Mouse (Mus musculus) limb, embryonic 10.5 days (tissue): ENCODE measurements at regions not wholly inside any gene's neighbourhood (a gene's known extent, or its start where the extent isn't known, plus 50 kb on each side); places are given as distances from the start of the nearest gene placed in this dataset.
"Not testable (repeated sequence)": the region's sequence is repeated elsewhere in the genome, so short reads cannot be mapped to it uniquely, and the experiment has no call there.

Source experiments
- DNase-seq: peaks from one replicate; pipeline ENCODE4 v3.0.0-alpha.2; 2017; ENCODE audit warnings: low spot score
- H3K27ac ChIP-seq: fragments of 300-500 bp; sonication (generic); 2 replicates; pipeline ENCODE4 v1.5.1; 2016; ENCODE audit warnings: mild to moderate bottlenecking
- H3K27me3 ChIP-seq: fragments of 300-500 bp; sonication (generic); 2 replicates; pipeline ENCODE4 v1.6.1; 2016; ENCODE audit warnings: low read depth, mild to moderate bottlenecking; ENCODE audit not compliant: poor library complexity, severe bottlenecking
- H3K36me3 ChIP-seq: fragments of 300-500 bp; sonication (generic); 2 replicates; pipeline ENCODE4 v1.6.1; 2016; ENCODE audit warnings: mild to moderate bottlenecking, moderate library complexity
- H3K4me1 ChIP-seq: fragments of 300-500 bp; sonication (generic); 2 replicates; pipeline ENCODE4 v1.6.1; 2016
- H3K4me3 ChIP-seq: fragments of 300-500 bp; sonication (generic); 2 replicates; pipeline ENCODE4 v1.5.1; 2016; ENCODE audit warnings: mild to moderate bottlenecking, moderate library complexity
- H3K9me3 ChIP-seq: fragments of 300-500 bp; sonication (generic); replicated peaks from 2 replicates; pipeline ENCODE4 v1.6.1; 2016; ENCODE audit warnings: mild to moderate bottlenecking
- WGBS: fragments of 180-500 bp; shearing (Covaris S2); methylation state at CpG from one replicate; pipeline ENCODE4 v1.1.7; 2016; 5-methylcytosine and 5-hydroxymethylcytosine counted together

- WGBS: 100% methylated on average over 1 of the region's 1 CpGs
- no peak for DNase-seq
- no peaks in the 10 kb centered on the region for H3K36me3 ChIP-seq
- no peaks in the 10 kb centered on the region for H3K9me3 ChIP-seq
- H3K4me3 ChIP-seq: no peak overlapping the region
- H3K4me1 ChIP-seq: no peaks in the 10 kb centered on the region
- no peak overlapping the region for H3K27ac ChIP-seq
- H3K27me3 ChIP-seq: no peaks in the 10 kb centered on the region
Observed at GRCm38 (mm10) chr1:7388627-7389026, 2580.9 kb downstream of the Gm37988 start.

DNA sequence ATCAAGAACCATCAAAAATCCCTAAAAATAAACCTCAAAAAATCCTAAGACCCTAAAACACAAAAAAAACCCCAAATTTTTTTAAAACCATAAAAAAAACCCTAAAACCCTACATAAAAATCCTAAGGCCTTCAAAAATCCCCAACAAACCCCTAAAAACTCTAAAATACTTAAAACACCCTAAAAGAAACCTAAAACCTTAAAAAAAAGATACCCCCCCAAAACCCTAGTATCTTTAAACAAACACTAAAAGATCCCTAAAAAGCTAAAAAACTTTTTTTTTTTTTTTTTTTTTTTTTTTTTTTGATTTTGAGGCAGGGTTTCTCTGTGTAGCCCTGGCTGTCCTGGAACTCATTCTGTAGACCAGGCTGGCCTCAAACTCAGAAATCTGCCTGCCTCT lies 2585.8 kb downstream of the Gm37988 start:
- H3K9me3 ChIP-seq: no peaks in the 10 kb centered on the region
- H3K36me3 ChIP-seq: no peaks in the 10 kb centered on the region
- no peaks in the 10 kb centered on the region for H3K27me3 ChIP-seq
- no peak overlapping the region for H3K4me3 ChIP-seq
- H3K4me1 ChIP-seq: no peaks in the 10 kb centered on the region
- no peak overlapping the region for H3K27ac ChIP-seq
- no peak for DNase-seq

GRCm38 (mm10) chr1:7394161-7394560 lies 2586.5 kb downstream of the Gm37988 start:
- 99% methylated on average over 6 of the region's 6 CpGs for WGBS
- Histone ChIP-seq H3K36me3 (no peaks in the 10 kb centered on the region), H3K27ac (no peak overlapping the region), H3K4me1 (no peaks in the 10 kb centered on the region), H3K4me3 (no peak overlapping the region), H3K9me3 (no peaks in the 10 kb centered on the region), H3K27me3 (no peaks in the 10 kb centered on the region)
- no peak for DNase-seq

DNA sequence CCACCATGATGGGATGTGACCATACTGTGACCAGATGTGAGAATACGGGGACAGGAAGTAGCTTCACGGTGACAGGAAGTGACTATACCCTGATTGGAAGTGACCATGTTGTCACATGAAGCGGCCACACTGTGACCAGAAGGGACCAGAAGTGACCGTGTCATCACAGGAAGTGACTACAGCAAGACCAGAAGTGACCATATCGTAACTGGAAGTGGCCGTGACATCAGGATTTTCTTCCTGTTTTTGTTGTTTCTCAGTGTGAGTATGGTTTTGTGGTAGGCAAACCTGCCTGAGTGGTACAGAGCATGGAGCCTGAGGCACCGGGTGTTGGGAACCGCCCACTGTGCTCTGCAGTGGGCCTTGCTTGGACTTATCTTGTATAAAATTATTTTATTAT lies 2587.8 kb downstream of the Gm37988 start:
- Histone ChIP-seq H3K4me3 (no peak overlapping the region), H3K36me3 (no peaks in the 10 kb centered on the region), H3K9me3 (no peaks in the 10 kb centered on the region), H3K27me3 (no peaks in the 10 kb centered on the region), H3K27ac (no peak overlapping the region), H3K4me1 (no peaks in the 10 kb centered on the region)
- WGBS: 96% methylated on average over 8 of the region's 8 CpGs
- peak; percentile 30 for DNase-seq

DNA sequence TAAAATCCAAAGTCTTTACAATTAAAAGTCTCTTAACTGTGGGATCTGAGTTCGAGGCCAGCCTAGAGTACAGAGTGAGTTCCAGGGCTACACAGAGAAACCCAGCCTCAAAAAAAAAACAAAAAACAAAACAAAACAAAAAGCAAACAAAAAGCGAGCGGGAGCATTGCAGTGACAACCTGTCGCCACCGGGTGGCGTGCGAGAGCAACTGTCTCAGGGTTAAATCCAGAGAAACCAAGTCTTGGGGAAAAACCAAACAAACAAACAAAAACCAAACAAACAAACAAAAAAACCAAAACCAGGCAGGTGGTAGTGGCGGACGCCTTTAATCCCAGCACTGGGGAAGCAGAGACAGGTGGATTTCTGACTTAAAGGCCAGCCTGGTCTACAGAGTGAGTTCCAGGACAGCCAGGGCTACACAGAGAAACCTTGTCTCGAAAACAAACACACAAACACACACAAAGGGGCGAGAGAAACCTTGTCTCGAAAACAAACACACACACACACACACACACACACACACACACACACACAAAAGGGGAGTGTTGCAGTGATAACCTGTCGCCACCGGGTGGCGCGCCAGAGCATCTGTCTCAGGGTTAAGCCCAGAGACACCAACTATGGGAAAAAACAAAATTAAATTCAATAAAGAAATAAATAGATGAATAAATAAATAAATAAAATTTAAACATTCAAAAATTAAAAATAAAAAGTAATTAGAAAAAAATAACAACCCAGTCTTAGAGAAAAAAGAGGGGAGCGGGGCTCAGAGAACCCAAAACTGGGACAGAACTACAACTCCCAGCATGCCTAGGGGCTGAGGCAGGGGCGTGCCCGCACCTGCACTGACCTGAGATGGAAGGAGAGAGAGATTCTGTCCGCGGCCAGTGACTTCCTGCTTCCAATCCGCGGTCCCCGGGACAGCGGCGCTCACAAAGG lies 2589.4 kb downstream of the Gm37988 start:
- H3K4me3 ChIP-seq: peak overlapping the region; percentile 61
- no peaks in the 10 kb centered on the region for H3K27me3 ChIP-seq
- H3K36me3 ChIP-seq: no peaks in the 10 kb centered on the region
- peak; percentile 67 for DNase-seq
- H3K4me1 ChIP-seq: no peaks in the 10 kb centered on the region
- H3K9me3 ChIP-seq: no peaks in the 10 kb centered on the region
- WGBS: 14% methylated on average over 24 of the region's 26 CpGs
- H3K27ac ChIP-seq: peak overlapping the region; percentile 85

DNA sequence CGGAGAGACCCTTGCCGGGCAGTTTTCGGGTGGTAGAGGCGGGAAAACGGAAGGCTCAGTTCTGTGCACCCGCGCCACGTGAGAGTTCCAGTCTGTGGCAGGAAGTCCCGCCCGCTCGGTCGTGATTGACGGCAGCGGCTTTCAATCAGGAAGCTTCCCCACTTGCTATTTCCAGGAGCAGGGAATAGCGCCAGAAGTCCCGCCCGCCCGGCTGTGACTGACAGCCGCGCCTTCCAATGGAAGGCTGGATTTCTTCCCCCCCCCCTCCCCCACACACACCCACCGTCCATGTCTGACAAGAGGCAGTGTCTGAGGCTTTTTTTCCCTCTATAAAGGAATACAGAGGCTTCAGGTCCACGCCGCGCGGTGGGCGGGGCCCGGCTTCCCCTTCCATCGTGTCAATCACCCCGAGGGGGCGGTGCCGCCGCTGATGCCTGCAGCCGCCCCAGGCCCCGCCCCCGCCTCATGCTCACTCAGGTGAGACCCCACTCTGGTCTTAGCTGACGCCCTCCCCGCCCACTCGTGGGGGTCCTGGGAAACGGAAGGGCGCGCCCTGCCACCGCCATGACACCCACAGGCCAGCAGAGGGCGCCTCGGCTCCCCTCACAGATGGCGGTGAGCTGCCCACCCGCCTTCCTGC lies 2590.2 kb downstream of the Gm37988 start:
- H3K4me3 ChIP-seq: peak overlapping the region; percentile 61

GRCm38 (mm10) chr1:7398678-7399218 lies 2591.1 kb downstream of the Gm37988 start:
- DNase-seq: no peak
- WGBS: 64% methylated on average over 14 of the region's 14 CpGs
- peak overlapping the region; percentile 61 for H3K4me3 ChIP-seq
- no peaks in the 10 kb centered on the region for H3K27me3 ChIP-seq
- peak overlapping the region; percentile 89 for H3K27ac ChIP-seq
- no peaks in the 10 kb centered on the region for H3K4me1 ChIP-seq
- H3K36me3 ChIP-seq: no peaks in the 10 kb centered on the region
- no peaks in the 10 kb centered on the region for H3K9me3 ChIP-seq

More for the DNA sequence above, 2590.2 kb downstream of the Gm37988 start:
- Histone ChIP-seq H3K27ac (peak overlapping the region; percentile 89), H3K9me3 (no peaks in the 10 kb centered on the region), H3K4me1 (no peaks in the 10 kb centered on the region), H3K27me3 (no peaks in the 10 kb centered on the region), H3K36me3 (no peaks in the 10 kb centered on the region)
- WGBS: under 1% methylated on average over 45 of the region's 46 CpGs
- DNase-seq: peak; percentile 98

GRCm38 (mm10) chr1:7405651-7406050 lies 2598.0 kb downstream of the Gm37988 start:
- not testable (repeated sequence) for H3K27ac ChIP-seq, H3K9me3 ChIP-seq, DNase-seq, H3K4me3 ChIP-seq, H3K4me1 ChIP-seq, H3K36me3 ChIP-seq, H3K27me3 ChIP-seq
- WGBS: 71% methylated on average over 5 of the region's 5 CpGs

GRCm38 (mm10) chr1:7414444-7414843 lies 2606.8 kb downstream of the Gm37988 start:
- Histone ChIP-seq H3K9me3 (no peaks in the 10 kb centered on the region), H3K27me3 (no peaks in the 10 kb centered on the region), H3K36me3 (no peaks in the 10 kb centered on the region), H3K4me1 (no peaks in the 10 kb centered on the region), H3K4me3 (no peak overlapping the region), H3K27ac (no peak overlapping the region)
- 88% methylated on average over 1 of the region's 1 CpGs for WGBS
- DNase-seq: no peak

DNA sequence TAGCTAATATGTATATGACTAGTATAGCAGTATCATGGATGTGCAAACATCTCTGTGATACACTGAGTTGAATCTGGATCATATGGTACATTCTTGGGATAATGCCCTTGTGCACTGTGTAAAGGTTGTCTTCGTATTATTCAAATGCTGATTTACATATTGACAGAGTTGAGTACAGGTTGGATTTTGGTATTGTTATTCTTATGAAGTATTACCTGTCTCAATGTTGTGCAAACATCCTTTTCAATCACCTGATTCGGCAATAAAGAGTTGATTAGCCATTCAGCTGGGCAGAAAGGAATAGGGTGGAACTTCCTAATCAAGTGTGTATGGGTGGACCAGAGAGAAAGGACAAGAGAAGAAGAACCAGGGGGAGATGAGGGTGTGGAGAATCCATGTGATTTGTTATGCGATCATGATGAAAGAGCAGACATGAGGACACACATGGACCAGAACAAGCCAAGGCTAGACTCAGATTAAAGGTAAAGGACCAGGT lies 2644.0 kb downstream of the Gm37988 start:
- Histone ChIP-seq H3K4me1 (no peaks in the 10 kb centered on the region), H3K4me3 (no peak overlapping the region), H3K27ac (no peak overlapping the region), H3K9me3 (no peaks in the 10 kb centered on the region), H3K36me3 (no peaks in the 10 kb centered on the region), H3K27me3 (no peaks in the 10 kb centered on the region)
- no peak for DNase-seq
- 90% methylated on average over 3 of the region's 3 CpGs for WGBS

- WGBS: 81% methylated on average over 2 of the region's 2 CpGs
Observed at GRCm38 (mm10) chr1:7454931-7455330, 2647.2 kb downstream of the Gm37988 start.

GRCm38 (mm10) chr1:7457895-7458294 lies 2650.2 kb downstream of the Gm37988 start:
- DNase-seq: no peak
- no peaks in the 10 kb centered on the region for H3K36me3 ChIP-seq
- H3K9me3 ChIP-seq: no peaks in the 10 kb centered on the region
- H3K4me1 ChIP-seq: no peaks in the 10 kb centered on the region
- H3K27me3 ChIP-seq: no peaks in the 10 kb centered on the region
- no peak overlapping the region for H3K4me3 ChIP-seq
- no peak overlapping the region for H3K27ac ChIP-seq

More at GRCm38 (mm10) chr1:7454931-7455330, 2647.2 kb downstream of the Gm37988 start:
- no peaks in the 10 kb centered on the region for H3K9me3 ChIP-seq
- no peak for DNase-seq
- H3K36me3 ChIP-seq: no peaks in the 10 kb centered on the region
- H3K4me1 ChIP-seq: no peaks in the 10 kb centered on the region
- no peak overlapping the region for H3K4me3 ChIP-seq
- no peak overlapping the region for H3K27ac ChIP-seq
- H3K27me3 ChIP-seq: no peaks in the 10 kb centered on the region

DNA sequence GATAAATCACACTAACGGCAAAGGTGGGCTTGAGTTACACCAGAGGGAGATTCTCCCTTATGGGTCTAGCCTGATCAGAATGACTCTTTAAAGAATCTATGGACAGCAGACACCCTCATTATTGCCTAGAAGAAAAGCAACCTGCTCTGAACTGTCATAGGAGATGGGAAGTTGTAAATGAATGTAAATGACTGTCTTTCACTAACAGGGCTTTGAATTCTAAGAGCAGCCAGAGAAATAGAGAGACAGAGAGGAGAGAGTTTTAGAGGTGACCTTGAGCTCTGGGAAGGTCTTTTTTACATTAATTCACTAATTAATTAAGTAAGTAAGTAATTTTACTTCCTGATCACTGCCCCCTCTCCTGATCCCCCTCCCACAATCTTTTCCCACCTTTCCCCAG lies 2686.4 kb downstream of the Gm37988 start:
- 84% methylated on average over 1 of the region's 1 CpGs for WGBS

More for the DNA sequence above, 2686.4 kb downstream of the Gm37988 start:
- H3K4me1 ChIP-seq: no peaks in the 10 kb centered on the region
- DNase-seq: no peak
- no peaks in the 10 kb centered on the region for H3K9me3 ChIP-seq
- H3K36me3 ChIP-seq: no peaks in the 10 kb centered on the region
- H3K27me3 ChIP-seq: no peaks in the 10 kb centered on the region
- no peak overlapping the region for H3K27ac ChIP-seq
- no peak overlapping the region for H3K4me3 ChIP-seq
